Mouse (Mus musculus) embryo, embryonic 10.5 days (tissue): ENCODE data around the gene Cdkn2a.

ENCODE experiments used
- DNase-seq: peaks from one replicate; pipeline ENCODE4 v3.0.0-alpha.2; 2015; ENCODE audit warnings: low spot score

Cdkn2a gene

GRCm38 (mm10) chr4:89294486-89295440, at the start of gene Cdkn2a:
TSS of gene Cdkn2a (minus strand) at chr4:89294653.
- DNase-seq: no peak

- no peak for DNase-seq
Observed at GRCm38 (mm10) chr4:89313461-89313860, 19.0 kb upstream of the Cdkn2a start.

- peak; percentile 92 for DNase-seq
Observed at GRCm38 (mm10) chr4:89310491-89311254, 16.2 kb upstream of the Cdkn2a start, which contains the start of gene Cdkn2b. TSS of gene Cdkn2b (minus strand) at chr4:89311039.

- DNase-seq: no peak
Observed at GRCm38 (mm10) chr4:89309996-89310395, 15.5 kb upstream of the Cdkn2a start.

- DNase-seq: no peak
Observed at GRCm38 (mm10) chr4:89308001-89308400, 13.5 kb upstream of the Cdkn2a start.

- DNase-seq: no peak
Observed at GRCm38 (mm10) chr4:89306798-89307365, 12.4 kb upstream of the Cdkn2a start.

- no peak for DNase-seq
Observed at GRCm38 (mm10) chr4:89305691-89306090, 11.2 kb upstream of the Cdkn2a start.

GRCm38 (mm10) chr4:89303281-89303995, 9.0 kb upstream of the Cdkn2a start:
- DNase-seq: no peak

GRCm38 (mm10) chr4:89302129-89302528, 7.7 kb upstream of the Cdkn2a start:
- DNase-seq: no peak

GRCm38 (mm10) chr4:89299721-89300120, 5.3 kb upstream of the Cdkn2a start:
- DNase-seq: no peak

GRCm38 (mm10) chr4:89295441-89296220, 1.2 kb upstream of the Cdkn2a start:
- DNase-seq: no peak

- no peak for DNase-seq
Observed at GRCm38 (mm10) chr4:89294091-89294485, 365 bp downstream of the Cdkn2a start.

- no peak for DNase-seq
Observed at GRCm38 (mm10) chr4:89293516-89293915, 937 bp downstream of the Cdkn2a start.

GRCm38 (mm10) chr4:89289028-89289427, 5.4 kb downstream of the Cdkn2a start:
- no peak for DNase-seq

GRCm38 (mm10) chr4:89286566-89286965, 7.9 kb downstream of the Cdkn2a start:
- no peak for DNase-seq

GRCm38 (mm10) chr4:89285688-89286087, 8.8 kb downstream of the Cdkn2a start:
- DNase-seq: no peak

GRCm38 (mm10) chr4:89282661-89283060, 11.8 kb downstream of the Cdkn2a start:
- DNase-seq: peak; percentile 30

- peak; percentile 71 for DNase-seq
Observed at GRCm38 (mm10) chr4:89282036-89282566, 12.4 kb downstream of the Cdkn2a start.

GRCm38 (mm10) chr4:89281236-89281635, 13.2 kb downstream of the Cdkn2a start:
- peak; percentile 50 for DNase-seq

GRCm38 (mm10) chr4:89279641-89280040, 14.8 kb downstream of the Cdkn2a start:
- no peak for DNase-seq
